Mouse (Mus musculus) liver, embryonic 14.5 days (tissue): ENCODE measurements around the gene Tpm1.

Experiments
- CTCF ChIP-seq: IDR thresholded peaks from 2 replicates; pipeline ENCODE4 v1.5.1; 2016; ENCODE audit warnings: antibody characterized with exemption, low read depth, control low read depth
- EP300 ChIP-seq: IDR thresholded peaks from 2 replicates; pipeline ENCODE4 v1.6.1; 2016; ENCODE audit warnings: antibody characterized with exemption, low read depth

DNA sequence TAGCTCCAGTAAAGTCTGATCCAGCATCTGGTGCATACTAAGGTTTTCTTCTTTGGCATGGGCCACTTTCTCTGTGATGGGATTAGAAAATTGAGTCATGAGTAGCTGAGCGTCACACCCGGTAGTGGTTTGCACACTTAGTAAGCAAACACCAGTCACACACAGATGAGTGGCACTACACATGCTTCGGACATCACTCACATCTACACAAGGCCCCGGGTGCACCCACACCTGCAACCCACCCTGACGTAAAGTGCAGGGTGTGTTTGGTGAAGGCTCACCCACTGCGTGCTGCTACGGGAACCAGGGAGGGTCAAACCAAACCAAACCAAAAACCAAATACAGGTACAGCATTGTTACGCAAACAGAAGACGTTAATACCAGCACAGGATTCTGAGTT is 25.8 kb downstream of the Tpm1 start:
- TF ChIP-seq EP300 (no peak), CTCF (no peak)
